Mouse (Mus musculus): ENCODE data around the gene C2cd5.

DNA sequence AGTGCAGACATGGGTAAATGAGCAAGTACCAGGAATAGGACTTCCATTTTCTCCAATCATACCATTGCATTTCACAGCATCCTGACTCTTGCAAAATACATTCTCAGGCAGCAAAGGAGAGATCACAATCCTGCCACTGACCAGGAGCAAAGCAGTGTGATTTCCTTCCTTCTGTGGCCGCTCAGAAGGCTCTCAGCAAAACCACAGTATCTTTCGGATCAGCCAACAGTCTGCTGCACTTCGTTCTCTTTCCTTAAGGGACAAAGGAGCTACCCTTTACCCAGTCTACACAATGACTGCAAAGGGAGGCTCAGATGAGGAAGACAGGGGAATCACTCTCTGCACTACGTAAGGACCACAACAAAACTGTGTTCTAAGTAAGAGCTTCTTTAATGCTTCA is 12.6 kb downstream of the C2cd5 start:
- TF ChIP-seq POLR2A (IDR thresholded peaks at IDR 0.05; ENCODE audit: borderline replicate concordance, extremely low read depth, low read depth, low read length) (no peak), CTCF (IDR thresholded peaks at IDR 0.05; ENCODE audit: insufficient read depth, low read length) (no peak)

All from lung, adult 2 months (tissue).